Mouse (Mus musculus) MEL (cell line): ENCODE results near the gene Tsc22d1. TPM values are rescaled to one million over a fixed set of nuclear protein-coding genes. Genes with fewer than 3 reads are reported as not detected.

ENCODE experiments used
- DNase-seq: peaks from one replicate; pipeline ENCODE4 v3.0.0; 2011; ENCODE audit warnings: low read depth, low spot score
- H3K27ac ChIP-seq: 2 replicates; pipeline ENCODE4 v1.5.1; 2012; ENCODE audit warnings: low read depth, mild to moderate bottlenecking, control low read depth, low read length, moderate library complexity; ENCODE audit not compliant: control insufficient read depth
- H3K27me3 ChIP-seq, 2 experiments: fragments of 150-350 bp in 1 of 2; sonication (generic) in 1 of 2; 2 replicates each; pipeline ENCODE4 v1.6.1; 2012; ENCODE audit warnings: low read length in 2 of 2, mild to moderate bottlenecking in 2 of 2, improper control_type of control experiment in 1 of 2, moderate library complexity in 1 of 2; ENCODE audit not compliant: insufficient read depth in 2 of 2, control insufficient read depth in 1 of 2
- H3K36me3 ChIP-seq, 2 experiments: 2 replicates each; pipeline ENCODE4 v1.6.1; 2012 to 2014; ENCODE audit warnings: low read length in 2 of 2, improper control_type of control experiment in 1 of 2, inconsistent platforms in 1 of 2, mild to moderate bottlenecking in 1 of 2; ENCODE audit not compliant: insufficient read depth in 2 of 2, control insufficient read depth in 1 of 2
- H3K4me1 ChIP-seq, 2 experiments: fragments of 150-350 bp in 1 of 2; sonication (generic) in 1 of 2; 2 replicates each; pipeline ENCODE4 v1.6.1; 2012; ENCODE audit warnings: low read length in 2 of 2, improper control_type of control experiment in 1 of 2, mild to moderate bottlenecking in 1 of 2; ENCODE audit not compliant: insufficient read depth in 2 of 2, control insufficient read depth in 1 of 2
- H3K4me3 ChIP-seq, 2 experiments: fragments of 150-350 bp in 1 of 2; sonication (generic) in 1 of 2; 2 replicates each; pipeline ENCODE4 v1.5.1; 2012; ENCODE audit warnings: low read depth in 2 of 2, low read length in 2 of 2, mild to moderate bottlenecking in 2 of 2, moderate library complexity in 2 of 2, control low read depth in 1 of 2, improper control_type of control experiment in 1 of 2; ENCODE audit not compliant: control insufficient read depth in 1 of 2, insufficient read depth in 1 of 2
- H3K79me2 ChIP-seq: 2 replicates; pipeline ENCODE4 v1.6.1; 2012; ENCODE audit warnings: mild to moderate bottlenecking, low read length, moderate library complexity; ENCODE audit not compliant: control insufficient read depth, poor library complexity, insufficient read depth
- H3K9ac ChIP-seq: 2 replicates; pipeline ENCODE4 v1.6.1; 2012; ENCODE audit warnings: low read depth, mild to moderate bottlenecking, control low read depth, low read length, moderate library complexity; ENCODE audit not compliant: control insufficient read depth, poor library complexity, severe bottlenecking
- H3K9me3 ChIP-seq: fragments of 150-350 bp; sonication (generic); replicated peaks from 2 replicates; pipeline ENCODE4 v1.6.1; 2012; ENCODE audit warnings: mild to moderate bottlenecking, low read length, improper control_type of control experiment, moderate library complexity; ENCODE audit not compliant: insufficient read depth
- CHD1 ChIP-seq: IDR thresholded peaks from 2 replicates; pipeline ENCODE4 v1.6.1; 2012; ENCODE audit warnings: low read depth, mild to moderate bottlenecking, inconsistent platforms, low read length, improper control_type of control experiment
- CHD2 ChIP-seq: IDR thresholded peaks from 2 replicates; pipeline ENCODE4 v1.6.1; 2011; ENCODE audit warnings: low read length, improper control_type of control experiment
- CTCF ChIP-seq, 3 experiments: IDR thresholded peaks in 2 of 3; conservative IDR thresholded peaks in 1 of 3; 2 replicates each; pipeline ENCODE4 v1.5.1; 2011 to 2012; ENCODE audit warnings: low read length in 3 of 3, low read depth in 2 of 3, mild to moderate bottlenecking in 2 of 3, improper control_type of control experiment in 1 of 3, inconsistent platforms in 1 of 3, mixed read lengths in 1 of 3, moderate library complexity in 1 of 3; ENCODE audit not compliant: control insufficient read depth in 1 of 3, insufficient read depth in 1 of 3, poor library complexity in 1 of 3, severe bottlenecking in 1 of 3
- E2F4 ChIP-seq: IDR thresholded peaks from 2 replicates; pipeline ENCODE4 v1.6.1; 2011; ENCODE audit warnings: low read depth, low read length, improper control_type of control experiment, borderline replicate concordance
- ELF1 ChIP-seq: IDR thresholded peaks from 2 replicates; pipeline ENCODE4 v1.6.1; 2014; ENCODE audit warnings: low read depth, mild to moderate bottlenecking, inconsistent platforms, low read length, improper control_type of control experiment, moderate library complexity
- EP300 ChIP-seq, 2 experiments: IDR thresholded peaks; 2 replicates each; pipeline ENCODE4 v1.6.1; 2011; ENCODE audit warnings: improper control_type of control experiment in 2 of 2, low read length in 2 of 2, low read depth in 1 of 2, mild to moderate bottlenecking in 1 of 2
- ETS1 ChIP-seq: IDR thresholded peaks from 2 replicates; pipeline ENCODE4 v1.6.1; 2012; ENCODE audit warnings: low read depth, mild to moderate bottlenecking, inconsistent platforms, low read length, improper control_type of control experiment, moderate library complexity
- GABPA ChIP-seq: IDR thresholded peaks from 2 replicates; pipeline ENCODE4 v1.6.1; 2012; ENCODE audit warnings: low read depth, mild to moderate bottlenecking, inconsistent platforms, low read length, improper control_type of control experiment, moderate library complexity
- GATA1 ChIP-seq: IDR thresholded peaks from 2 replicates; pipeline ENCODE4 v1.6.1; 2011; ENCODE audit warnings: low read depth, low read length, improper control_type of control experiment
- HCFC1 ChIP-seq: IDR thresholded peaks from 2 replicates; pipeline ENCODE4 v1.6.1; 2012; ENCODE audit warnings: low read depth, mild to moderate bottlenecking, inconsistent platforms, low read length, improper control_type of control experiment, moderate library complexity
- JUND ChIP-seq: IDR thresholded peaks from 2 replicates; pipeline ENCODE4 v1.6.1; 2011; ENCODE audit warnings: low read depth, mild to moderate bottlenecking, improper control_type of control experiment, low read length
- MAX ChIP-seq: IDR thresholded peaks from 2 replicates; pipeline ENCODE4 v1.6.1; 2011; ENCODE audit warnings: low read length, improper control_type of control experiment
- MAZ ChIP-seq: IDR thresholded peaks from 2 replicates; pipeline ENCODE4 v1.6.1; 2012; ENCODE audit warnings: low read depth, mild to moderate bottlenecking, inconsistent platforms, low read length, improper control_type of control experiment
- MEF2A ChIP-seq: IDR thresholded peaks from 2 replicates; pipeline ENCODE4 v1.6.1; 2014; ENCODE audit warnings: low read depth, mild to moderate bottlenecking, inconsistent platforms, low read length, improper control_type of control experiment; ENCODE audit not compliant: poor library complexity, insufficient replicate concordance, severe bottlenecking; ENCODE audit errors: extremely low read depth
- MYC ChIP-seq: IDR thresholded peaks from 2 replicates; pipeline ENCODE4 v1.6.1; 2011; ENCODE audit warnings: low read depth, mild to moderate bottlenecking, low read length, improper control_type of control experiment, moderate library complexity
- NELFE ChIP-seq: IDR thresholded peaks from 2 replicates; pipeline ENCODE4 v1.6.1; 2011; ENCODE audit warnings: low read depth, low read length, improper control_type of control experiment
- NRF1 ChIP-seq: IDR thresholded peaks from 2 replicates; pipeline ENCODE4 v1.6.1; 2014; ENCODE audit warnings: low read depth, mild to moderate bottlenecking, inconsistent platforms, low read length, improper control_type of control experiment, moderate library complexity; ENCODE audit not compliant: poor library complexity, insufficient read depth, severe bottlenecking
- POLR2A ChIP-seq, 2 experiments: IDR thresholded peaks; 2 replicates each; pipeline ENCODE4 v1.6.1; 2011 to 2012; ENCODE audit warnings: low read length in 2 of 2, mild to moderate bottlenecking in 2 of 2, control low read depth in 1 of 2, improper control_type of control experiment in 1 of 2, low read depth in 1 of 2, moderate library complexity in 1 of 2; ENCODE audit not compliant: control insufficient read depth in 1 of 2, insufficient read depth in 1 of 2, poor library complexity in 1 of 2
- POLR2AphosphoS5 ChIP-seq: IDR thresholded peaks from 2 replicates; pipeline ENCODE4 v1.6.1; 2012; ENCODE audit warnings: low read depth, borderline replicate concordance, mild to moderate bottlenecking, inconsistent platforms, low read length, moderate library complexity, mixed read lengths
- RAD21 ChIP-seq: IDR thresholded peaks from 2 replicates; pipeline ENCODE4 v1.6.1; 2011; ENCODE audit warnings: mild to moderate bottlenecking, low read depth, low read length, improper control_type of control experiment
- RCOR1 ChIP-seq: IDR thresholded peaks from 2 replicates; pipeline ENCODE4 v1.6.1; 2012; ENCODE audit warnings: low read depth, mild to moderate bottlenecking, inconsistent platforms, low read length, improper control_type of control experiment
- SIN3A ChIP-seq: IDR thresholded peaks from 2 replicates; pipeline ENCODE4 v1.6.1; 2012; ENCODE audit warnings: low read length, improper control_type of control experiment, inconsistent platforms
- TAL1 ChIP-seq: IDR thresholded peaks from 2 replicates; pipeline ENCODE4 v1.6.1; 2012; ENCODE audit warnings: mild to moderate bottlenecking, inconsistent platforms, low read length, moderate library complexity, mixed read lengths
- TBP ChIP-seq: IDR thresholded peaks from 2 replicates; pipeline ENCODE4 v1.8.0; 2011; ENCODE audit warnings: low read depth, low read length, improper control_type of control experiment
- TCF12 ChIP-seq: IDR thresholded peaks from 2 replicates; pipeline ENCODE4 v1.6.1; 2014; ENCODE audit warnings: low read depth, mild to moderate bottlenecking, inconsistent platforms, low read length, improper control_type of control experiment, moderate library complexity
- ZMIZ1 ChIP-seq: IDR thresholded peaks from 2 replicates; pipeline ENCODE4 v1.6.1; 2012; ENCODE audit warnings: low read depth, mild to moderate bottlenecking, inconsistent platforms, low read length, improper control_type of control experiment, moderate library complexity
- ZNF384 ChIP-seq: IDR thresholded peaks from 2 replicates; pipeline ENCODE4 v1.6.1; 2012; ENCODE audit warnings: low read depth, mild to moderate bottlenecking, inconsistent platforms, low read length, improper control_type of control experiment
- polyA plus RNA-seq, 2 experiments: library from polyadenylated mRNA; stranded (reverse) in 1 of 2; unstranded in 1 of 2; fragments of >175 nt in 1 of 2; fragments of >200 nt in 1 of 2; gene quantifications; 2 replicates each; pipeline versions ENCODE4 v1.2.1 to v1.2.4; 2012; ENCODE audit warnings: low replicate concordance in 2 of 2, low read depth in 1 of 2; ENCODE audit not compliant: insufficient read length in 2 of 2, insufficient read depth in 1 of 2, missing spikeins in 1 of 2
- total RNA-seq: library from RNA; depleted of rRNA; stranded (reverse); fragments of 300-350 nt; gene quantifications from 2 replicates; pipeline ENCODE4 v1.2.3, GENCODE M21; 2012

Tsc22d1 gene
- total and polyA plus RNA-seq, 3 experiments: 7.6 to 15.9 TPM; not detected in 1

DNA sequence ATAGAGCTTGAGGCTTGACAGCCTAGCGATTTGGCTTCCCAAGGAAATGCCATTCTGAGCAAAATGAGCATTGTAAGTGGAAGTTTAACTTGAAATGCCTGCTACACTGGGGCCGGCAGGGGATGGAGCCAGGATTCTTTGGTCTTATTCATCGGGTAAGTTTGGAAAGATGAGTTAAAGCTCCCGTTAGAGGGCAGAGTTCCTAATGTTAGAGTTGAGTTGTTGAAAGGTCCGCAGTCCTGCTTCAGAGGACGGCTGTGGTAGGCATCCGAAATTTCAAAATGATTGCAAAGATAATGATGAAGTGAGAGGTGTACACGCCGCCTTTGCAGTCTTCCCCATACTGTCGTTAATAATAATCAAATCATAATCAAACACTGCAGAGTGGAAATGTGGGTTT lies 27.4 kb downstream of the Tsc22d1 start:
- H3K9me3 ChIP-seq: no peaks in the 10 kb centered on the region
- peaks cover 0 to 2% of the 10 kb centered on the region in 2 experiments; a peak in 2 of 4 replicates for H3K27me3 ChIP-seq
- TF ChIP-seq E2F4: no peak
- no peak for TF ChIP-seq GABPA
- no peak for TF ChIP-seq SIN3A
- TF ChIP-seq TBP: no peak
- no peak for TF ChIP-seq RAD21
- no peak for TF ChIP-seq CHD1
- TF ChIP-seq POLR2AphosphoS5: no peak
- TF ChIP-seq ZNF384: no peak
- no peak for TF ChIP-seq ELF1
- no peak for TF ChIP-seq CTCF (IDR thresholded peaks at IDR 0.05 in 2 of 3, conservative IDR thresholded peaks at IDR 0.05 in 1 of 3; ENCODE audit: control insufficient read depth in 1 of 3, insufficient read depth in 1 of 3, low read depth in 2 of 3, low read length in 3 of 3, poor library complexity in 1 of 3, severe bottlenecking in 1 of 3)
- no peak for TF ChIP-seq ZMIZ1
- TF ChIP-seq MYC: no peak
- no peak for TF ChIP-seq MEF2A
- no peak for TF ChIP-seq HCFC1
- no peak for TF ChIP-seq MAZ
- no peak overlapping the region for H3K9ac ChIP-seq
- no peak for DNase-seq
- H3K27ac ChIP-seq: no peak overlapping the region
- H3K36me3 ChIP-seq: no peaks in the 10 kb centered on the region
- no peaks in the 10 kb centered on the region for H3K4me1 ChIP-seq
- no peak overlapping the region for H3K4me3 ChIP-seq
- no peaks in the 10 kb centered on the region for H3K79me2 ChIP-seq

- Histone ChIP-seq H3K9me3 (no peaks in the 10 kb centered on the region), H3K36me3 (no peaks in the 10 kb centered on the region), H3K9ac (no peak overlapping the region), H3K4me1 (no peaks in the 10 kb centered on the region), H3K79me2 (no peaks in the 10 kb centered on the region), H3K4me3 (no peak overlapping the region), H3K27me3 (no peaks in the 10 kb centered on the region; a peak in 1 of 4 replicates), H3K27ac (no peak overlapping the region)
- TF ChIP-seq SIN3A (no peak), NELFE (no peak), ELF1 (no peak), POLR2A (IDR thresholded peaks at IDR 0.05; ENCODE audit: control insufficient read depth in 1 of 2, insufficient read depth in 1 of 2, low read depth in 1 of 2, low read length in 2 of 2, poor library complexity in 1 of 2) (no peak), RAD21 (no peak), POLR2AphosphoS5 (no peak), ETS1 (no peak), MAX (no peak), JUND (no peak), RCOR1 (no peak), EP300 (IDR thresholded peaks at IDR 0.05; ENCODE audit: low read depth in 1 of 2, low read length in 2 of 2) (no peak), CHD2 (no peak), HCFC1 (no peak), TCF12 (no peak), E2F4 (no peak), MAZ (no peak), NRF1 (no peak), GATA1 (no peak), TAL1 (no peak)
- no peak for DNase-seq
These were observed 34.2 kb downstream of the Tsc22d1 start for GRCm38 (mm10) chr14:76448987-76449386.
